In the genomic region with DNA sequence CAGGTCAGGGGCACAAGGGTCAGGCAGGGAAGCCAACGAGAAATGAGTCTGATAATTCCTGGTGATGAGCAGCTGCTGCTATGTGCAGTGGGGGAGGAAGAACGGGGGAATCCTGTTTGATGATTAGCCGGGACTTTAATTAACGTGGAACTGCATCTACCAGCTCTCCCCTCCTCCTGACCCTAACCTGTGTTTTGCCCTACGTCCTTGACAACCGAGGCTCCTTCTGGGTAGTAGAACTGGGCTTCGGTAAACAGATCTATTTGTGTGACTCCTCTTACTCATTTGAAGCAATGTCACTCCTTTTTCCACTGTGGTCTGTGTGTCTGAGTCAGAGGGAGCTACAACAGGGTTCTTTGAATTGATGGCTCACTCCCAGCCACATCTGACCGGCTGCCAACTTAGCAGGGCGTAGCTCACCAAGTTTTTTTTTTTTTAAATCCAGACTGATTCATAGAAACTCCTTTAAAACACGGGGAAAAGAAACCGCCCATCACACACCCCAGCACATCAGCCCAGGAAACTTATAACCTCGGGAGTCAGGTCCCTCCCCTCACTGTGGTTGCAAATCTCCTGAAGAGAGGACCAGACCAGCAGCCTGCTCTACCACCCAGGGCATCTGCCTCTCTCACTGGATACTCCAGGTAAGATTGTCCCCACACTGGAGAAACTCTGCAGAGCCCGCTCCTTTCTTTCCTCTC, we compare ENCODE assay signal across 8 mouse cellular contexts. TPM values are rescaled to one million over a fixed set of nuclear protein-coding genes. Genes with fewer than 3 reads are reported as not detected.
DNase-seq lines count a peak whose midpoint lies in the region; ATAC-seq lines count a peak whose summit lies in the region.

A gene (plus strand): TSS at position 87 of the 701 bp plus-strand sequence.

- peak; percentile 83 for DNase-seq in CD4-positive helper T cell, adult 2 months (ENCODE audit: low read depth, low spot score)
- DNase-seq in heart, postnatal 36 days: peak; percentile 85 to 87
- DNase-seq in kidney, postnatal 4 days: peak; percentile 82 to 87
- DNase-seq in lung, postnatal 36 days: peak; percentile 91
- peak; percentile 47 for DNase-seq in retina, postnatal 1 day

- intact Hi-C loops in heart, postnatal 36 days (cut with DNase I): loop anchor here (2.0 to 10.0 kb wide), 3 partner anchors 22 to 378 kb away; a partner anchor contains a TSS

- ATAC-seq in activated CD4-positive, CD25-positive, alpha-beta regulatory T cell, adult 4 months: peak; percentile 57
- ATAC-seq in frontal cortex, adult (ENCODE audit: low TSS enrichment): peak; percentile 81
- ATAC-seq in cerebellum, adult (ENCODE audit: insufficient number of reproducible peaks, low FRiP score, low TSS enrichment): no peak

RNA-seq across cellular contexts. Expression of the gene that starts here (rescaled TPM):
- 10 to 100 TPM in 1 of 2 experiments, 1 to 10 TPM in 1; 7.5 to 10.5 TPM for polyA plus RNA-seq in activated CD4-positive, CD25-positive, alpha-beta regulatory T cell, adult 4 months (2017; shearing (Covaris generic))
- total RNA-seq in heart, postnatal 36 days (2021): 10 to 100 TPM; 46.9 to 53.3 TPM
